Mouse (Mus musculus) retina, postnatal 1 day (tissue): ENCODE measurements around the gene Zcchc8.
A peak's percentile ranks its signal among the peaks of the same experiment; 100 is the strongest.

ENCODE experiments used
- DNase-seq: peaks from one replicate; pipeline ENCODE4 v3.0.0-alpha.2; 2012

Gene Zcchc8

GRCm38 (mm10) chr5:123683377-123684220 lies 37.3 kb downstream of the Zcchc8 start:
- peak; percentile 68 for DNase-seq

- no peak for DNase-seq
Observed at GRCm38 (mm10) chr5:123683043-123683376, 37.9 kb downstream of the Zcchc8 start.

GRCm38 (mm10) chr5:123682372-123682771 lies 38.5 kb downstream of the Zcchc8 start:
- DNase-seq, result no peak

GRCm38 (mm10) chr5:123679546-123680263 lies 41.2 kb downstream of the Zcchc8 start:
- DNase-seq, result no peak

- no peak for DNase-seq
Observed at GRCm38 (mm10) chr5:123679106-123679505, 41.8 kb downstream of the Zcchc8 start.

- DNase-seq, result no peak
Observed at GRCm38 (mm10) chr5:123675717-123676116, 45.2 kb downstream of the Zcchc8 start.

GRCm38 (mm10) chr5:123675221-123675620 lies 45.7 kb downstream of the Zcchc8 start:
- DNase-seq, result no peak

GRCm38 (mm10) chr5:123671473-123671820 lies 49.5 kb downstream of the Zcchc8 start:
- DNase-seq, result no peak

GRCm38 (mm10) chr5:123670800-123671472 lies 50.0 kb downstream of the Zcchc8 start:
- no peak for DNase-seq

GRCm38 (mm10) chr5:123669991-123670799 lies 50.7 kb downstream of the Zcchc8 start:
- DNase-seq, result no peak

GRCm38 (mm10) chr5:123667915-123668314 lies 53.0 kb downstream of the Zcchc8 start:
- no peak for DNase-seq

GRCm38 (mm10) chr5:123665956-123666355 lies 54.9 kb downstream of the Zcchc8 start:
- no peak for DNase-seq

- no peak for DNase-seq
Observed at GRCm38 (mm10) chr5:123664329-123664728, 56.6 kb downstream of the Zcchc8 start.

- DNase-seq, result no peak
Observed at GRCm38 (mm10) chr5:123662059-123662458, 58.8 kb downstream of the Zcchc8 start.

- DNase-seq, result no peak
Observed at GRCm38 (mm10) chr5:123661602-123662001, 59.3 kb downstream of the Zcchc8 start.

- no peak for DNase-seq
Observed at GRCm38 (mm10) chr5:123657651-123658050, 63.2 kb downstream of the Zcchc8 start.

- DNase-seq, result no peak
Observed at GRCm38 (mm10) chr5:123654937-123655336, 66.0 kb downstream of the Zcchc8 start.

GRCm38 (mm10) chr5:123653287-123653801 lies 67.6 kb downstream of the Zcchc8 start:
- DNase-seq, result no peak

- DNase-seq, result no peak
Observed at GRCm38 (mm10) chr5:123650825-123651224, 70.1 kb downstream of the Zcchc8 start.
